Mouse (Mus musculus) forebrain, embryonic 11.5 days (tissue): Measurements from ENCODE around the gene Cntn4. TPM values are rescaled to one million over a fixed set of nuclear protein-coding genes. Genes with fewer than 3 reads are reported as not detected.

ENCODE experiments used
- ATAC-seq: fragments of 200-750 bp; cut with Nextera tagmentation; replicated peaks from 2 replicates; pipeline ENCODE4 v1.8.0; 2017; ENCODE audit warnings: moderate TSS enrichment; ENCODE audit not compliant: low FRiP score
- DNase-seq: peaks from one replicate; pipeline ENCODE4 v3.0.0-alpha.2; 2017; ENCODE audit warnings: low spot score
- H3K27ac ChIP-seq: fragments of 300-500 bp; sonication (generic); 2 replicates; pipeline ENCODE4 v1.5.1; 2014; ENCODE audit warnings: low read depth, low read length
- H3K27me3 ChIP-seq: fragments of 300-500 bp; sonication (generic); 2 replicates; pipeline ENCODE4 v1.6.1; 2014; ENCODE audit warnings: mild to moderate bottlenecking, low read length, mixed read lengths; ENCODE audit not compliant: control insufficient read depth, insufficient read depth
- H3K36me3 ChIP-seq: fragments of 300-500 bp; sonication (generic); 2 replicates; pipeline ENCODE4 v1.6.1; 2014; ENCODE audit warnings: mild to moderate bottlenecking, low read length, moderate library complexity, mixed read lengths; ENCODE audit not compliant: control insufficient read depth, insufficient read depth
- H3K4me1 ChIP-seq: fragments of 300-500 bp; sonication (generic); replicated peaks from 2 replicates; pipeline ENCODE4 v1.6.1; 2014; ENCODE audit warnings: low read length, mixed read lengths; ENCODE audit not compliant: control insufficient read depth, insufficient read depth
- H3K4me2 ChIP-seq: fragments of 300-500 bp; sonication (generic); 2 replicates; pipeline ENCODE4 v1.6.1; 2014; ENCODE audit warnings: low read depth, mild to moderate bottlenecking, low read length, moderate library complexity, mixed read lengths; ENCODE audit not compliant: severe bottlenecking
- H3K4me3 ChIP-seq: fragments of 300-500 bp; sonication (generic); 2 replicates; pipeline ENCODE4 v1.5.1; 2014; ENCODE audit warnings: low read depth, low read length
- H3K9ac ChIP-seq: fragments of 300-500 bp; sonication (generic); 2 replicates; pipeline ENCODE4 v1.6.1; 2014; ENCODE audit warnings: low read length
- H3K9me3 ChIP-seq: fragments of 300-500 bp; sonication (generic); 2 replicates; pipeline ENCODE4 v1.6.1; 2016; ENCODE audit warnings: low read length, mixed read lengths; ENCODE audit not compliant: control insufficient read depth
- WGBS: fragments of 180-500 bp; shearing (Covaris S2); extraction: QIAGEN DNeasy Blood & Tissue Kit; methylation state at CpG from one replicate; pipeline ENCODE4 v1.1.7; 2014; 5-methylcytosine and 5-hydroxymethylcytosine counted together
- polyA plus RNA-seq: library from polyadenylated mRNA; unstranded; fragments of >200 nt; fragmentation: Nextera tagmentation; extraction: Ambion mirVana; gene quantifications from 2 replicates; pipeline ENCODE4 v1.2.1, GENCODE M21; 2014

Gene Cntn4
- polyA plus RNA-seq, 1 experiment from 2014 or later, result 1.5 TPM

DNA sequence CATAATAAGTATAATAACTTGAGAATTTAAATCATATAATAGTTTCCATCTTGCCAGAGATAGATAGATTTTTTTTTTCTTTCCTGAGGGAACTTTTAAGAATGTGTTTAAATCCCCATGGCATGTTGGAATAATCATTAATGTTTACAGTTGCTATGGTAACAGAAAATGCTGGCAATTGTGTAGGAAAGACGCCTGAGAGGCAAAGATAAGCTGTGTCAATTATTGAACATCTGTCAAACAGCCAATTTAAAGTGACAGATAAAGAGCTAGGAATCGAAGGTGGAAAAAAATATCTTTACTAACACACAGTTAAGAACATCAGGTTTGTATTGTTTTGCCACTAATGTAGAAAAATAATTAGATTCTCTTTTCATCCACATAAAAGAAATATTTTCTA lies 788.3 kb downstream of the Cntn4 start:
- no peak overlapping the region for H3K27ac ChIP-seq

DNA sequence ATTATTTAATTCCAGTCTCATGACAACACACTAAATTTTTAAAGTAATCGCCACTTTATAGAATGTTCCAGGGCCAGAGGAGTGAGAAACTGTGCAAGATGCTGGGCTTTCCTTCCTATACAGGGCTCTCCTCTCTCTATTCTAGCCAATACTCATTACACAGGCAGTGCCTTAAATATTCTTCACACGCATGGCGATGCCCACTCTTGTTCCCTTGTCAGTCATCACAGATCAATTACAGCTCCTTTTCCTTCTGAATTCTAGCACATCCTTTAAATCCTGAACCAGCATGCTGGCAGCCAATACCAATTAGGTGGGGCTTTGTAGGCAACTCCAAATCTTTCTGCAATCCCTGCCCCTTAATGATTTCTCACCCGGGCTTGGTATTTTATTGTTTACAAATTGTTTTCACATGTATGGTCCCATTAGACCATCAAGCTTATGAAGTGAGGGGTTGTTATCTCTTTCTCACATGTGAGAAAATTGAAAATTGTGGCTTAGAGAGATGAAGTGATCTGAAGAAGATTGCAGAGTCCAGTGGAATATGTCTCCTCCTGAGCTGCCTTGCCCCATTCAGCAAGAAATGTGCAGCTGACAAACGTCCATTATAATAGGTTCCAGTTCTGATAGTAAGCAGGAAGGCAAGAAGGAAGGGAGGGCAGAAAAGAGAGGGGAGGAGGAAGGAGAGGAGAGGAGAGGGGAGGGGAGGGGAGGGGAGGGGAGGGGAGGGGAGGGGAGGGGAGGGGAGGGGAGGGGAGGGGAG lies 789.0 kb downstream of the Cntn4 start:
- 47% methylated on average over 5 of the region's 5 CpGs for whole genome bisulfite sequencing
- Histone ChIP-seq H3K4me3 (no peak overlapping the region), H3K9me3 (no peaks in the 10 kb centered on the region), H3K9ac (no peak overlapping the region), H3K36me3 (no peaks in the 10 kb centered on the region), H3K4me2 (no peak overlapping the region), H3K27ac (no peak overlapping the region), H3K27me3 (no peaks in the 10 kb centered on the region), H3K4me1 (no peaks in the 10 kb centered on the region)
- DNase-seq, result no peak
- ATAC-seq, result peak; percentile 83

More for the DNA sequence above, 788.3 kb downstream of the Cntn4 start:
- DNase-seq, result no peak
- peak; percentile 21; the same call in 1 of the 2 replicates for ATAC-seq
- no peaks in the 10 kb centered on the region for H3K9me3 ChIP-seq
- H3K9ac ChIP-seq, result no peak overlapping the region
- 25% methylated on average over 2 of the region's 2 CpGs for WGBS
- H3K4me3 ChIP-seq, result no peak overlapping the region
- no peaks in the 10 kb centered on the region for H3K4me1 ChIP-seq
- no peaks in the 10 kb centered on the region for H3K27me3 ChIP-seq
- no peak overlapping the region for H3K4me2 ChIP-seq
- no peaks in the 10 kb centered on the region for H3K36me3 ChIP-seq

DNA sequence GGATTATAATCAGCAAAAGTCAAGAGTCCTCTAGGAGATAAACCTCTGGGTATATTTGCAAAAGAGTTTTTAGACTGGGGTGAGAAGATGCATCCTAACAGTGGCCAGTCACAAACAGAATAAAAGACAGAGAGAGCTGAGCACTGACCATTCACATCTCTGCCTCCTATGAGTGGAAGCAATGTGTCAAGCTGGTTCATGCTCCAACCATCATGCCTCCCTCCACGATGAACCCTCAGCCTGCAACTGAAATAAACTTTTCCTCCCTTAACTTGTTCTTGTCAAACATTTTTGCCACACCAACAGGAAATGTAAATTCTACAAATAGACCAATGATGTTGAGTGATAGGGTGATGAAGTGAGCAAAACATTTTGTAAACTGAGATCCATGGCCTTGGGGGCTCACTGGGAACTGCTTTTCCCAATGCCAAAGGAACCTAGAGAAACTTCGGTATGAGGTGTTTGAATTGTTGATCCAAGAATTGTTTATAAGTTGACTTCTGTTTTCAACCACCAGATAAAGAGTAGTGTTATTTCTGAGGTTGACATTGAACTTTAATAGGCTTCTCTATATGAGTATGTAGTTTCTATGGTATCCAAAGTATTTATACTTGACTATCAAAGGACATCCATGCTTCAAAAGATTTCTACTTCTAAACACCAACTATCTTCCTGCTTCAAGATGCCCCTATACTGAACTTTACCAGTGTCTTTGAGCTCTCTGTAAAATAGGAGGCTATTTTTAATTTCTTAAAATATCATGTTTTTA lies 794.6 kb downstream of the Cntn4 start:
- no peaks in the 10 kb centered on the region for H3K36me3 ChIP-seq
- ATAC-seq (no peak), DNase-seq (no peak)
- H3K9me3 ChIP-seq, result no peaks in the 10 kb centered on the region
- H3K4me3 ChIP-seq, result no peak overlapping the region
- H3K27ac ChIP-seq, result no peak overlapping the region
- H3K4me1 ChIP-seq, result no peaks in the 10 kb centered on the region
- H3K4me2 ChIP-seq, result no peak overlapping the region
- H3K27me3 ChIP-seq, result no peaks in the 10 kb centered on the region
- WGBS, result 83% methylated on average over 2 of the region's 2 CpGs
- no peak overlapping the region for H3K9ac ChIP-seq

DNA sequence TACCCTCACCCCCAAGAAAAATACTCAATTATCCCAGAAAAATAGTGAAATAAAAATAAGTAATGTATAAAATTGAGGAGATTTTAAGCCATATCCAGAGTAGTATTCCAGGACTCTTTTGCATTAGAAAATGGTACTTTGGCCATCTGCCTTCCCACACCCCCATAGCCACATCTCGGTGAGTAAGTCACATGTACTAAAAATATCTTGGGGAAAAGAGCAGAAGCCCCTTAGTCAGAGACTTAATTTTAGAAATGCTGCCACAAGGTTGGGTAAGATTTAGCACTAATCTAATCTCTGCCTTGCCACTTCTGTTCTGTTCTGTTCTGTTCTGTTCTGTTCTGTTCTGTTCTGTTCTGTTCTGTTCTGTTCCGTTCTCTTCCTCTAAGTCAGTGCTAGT lies 796.4 kb downstream of the Cntn4 start:
- H3K27me3 ChIP-seq, result no peaks in the 10 kb centered on the region
- WGBS, result 90% methylated on average over 2 of the region's 2 CpGs
- no peak overlapping the region for H3K9ac ChIP-seq

DNA sequence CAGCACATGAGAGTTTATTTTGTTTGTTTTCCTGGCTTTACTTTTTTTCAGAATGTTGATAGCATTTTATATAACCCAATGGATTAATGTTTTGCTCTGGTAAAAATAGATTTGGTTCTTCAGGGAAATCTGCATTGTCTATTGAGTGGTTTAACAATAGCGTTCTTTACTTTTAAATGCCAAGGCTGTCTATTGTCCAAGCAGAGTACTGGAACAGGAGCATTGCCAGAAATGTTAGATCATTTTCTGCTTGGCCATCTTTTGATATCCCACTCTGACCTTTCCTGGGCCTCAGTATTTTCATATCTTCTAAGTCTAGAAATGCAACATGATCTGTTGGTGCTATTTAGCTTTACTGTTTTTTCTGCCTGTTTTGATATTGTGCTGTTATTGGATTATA lies 804.1 kb downstream of the Cntn4 start:
- no peak overlapping the region for H3K4me2 ChIP-seq
- no peak for DNase-seq
- H3K4me1 ChIP-seq, result no peaks in the 10 kb centered on the region
- no peak overlapping the region for H3K9ac ChIP-seq
- no peak overlapping the region for H3K27ac ChIP-seq
- no peaks in the 10 kb centered on the region for H3K9me3 ChIP-seq
- H3K36me3 ChIP-seq, result no peaks in the 10 kb centered on the region
- H3K4me3 ChIP-seq, result no peak overlapping the region
- no peak for ATAC-seq
- no peaks in the 10 kb centered on the region for H3K27me3 ChIP-seq
- WGBS, result 86% methylated on average over 1 of the region's 1 CpGs

More for the DNA sequence above, 796.4 kb downstream of the Cntn4 start:
- no peak overlapping the region for H3K4me3 ChIP-seq
- ATAC-seq, result no peak
- H3K9me3 ChIP-seq, result no peaks in the 10 kb centered on the region
- H3K4me1 ChIP-seq, result no peaks in the 10 kb centered on the region
- no peak overlapping the region for H3K4me2 ChIP-seq
- no peak overlapping the region for H3K27ac ChIP-seq
- no peak for DNase-seq
- no peaks in the 10 kb centered on the region for H3K36me3 ChIP-seq

DNA sequence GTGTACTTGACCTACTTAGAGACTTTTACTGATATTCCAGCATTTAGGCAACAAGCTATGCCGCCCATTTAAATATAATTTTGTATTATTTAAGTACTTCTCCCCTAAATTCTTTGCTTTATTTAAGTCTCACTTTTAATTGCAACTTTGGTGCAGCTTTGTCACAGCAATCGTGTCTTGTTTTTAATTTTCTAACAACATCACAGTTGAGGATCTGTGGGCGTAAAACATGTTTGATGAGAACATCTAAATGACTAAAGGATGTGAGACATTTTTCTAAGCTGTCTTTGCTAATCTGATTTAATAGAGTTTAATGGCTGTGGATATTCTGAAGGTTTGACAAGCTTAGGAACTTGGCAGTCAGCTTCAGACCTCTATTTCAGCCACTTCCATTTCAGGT lies 818.8 kb downstream of the Cntn4 start:
- Histone ChIP-seq H3K4me2 (no peak overlapping the region), H3K4me1 (no peaks in the 10 kb centered on the region), H3K36me3 (no peaks in the 10 kb centered on the region), H3K4me3 (no peak overlapping the region), H3K27me3 (no peaks in the 10 kb centered on the region), H3K27ac (no peak overlapping the region), H3K9ac (no peak overlapping the region), H3K9me3 (no peaks in the 10 kb centered on the region)
- no peak for ATAC-seq
- DNase-seq, result no peak
- WGBS, result 88% methylated on average over 3 of the region's 3 CpGs

DNA sequence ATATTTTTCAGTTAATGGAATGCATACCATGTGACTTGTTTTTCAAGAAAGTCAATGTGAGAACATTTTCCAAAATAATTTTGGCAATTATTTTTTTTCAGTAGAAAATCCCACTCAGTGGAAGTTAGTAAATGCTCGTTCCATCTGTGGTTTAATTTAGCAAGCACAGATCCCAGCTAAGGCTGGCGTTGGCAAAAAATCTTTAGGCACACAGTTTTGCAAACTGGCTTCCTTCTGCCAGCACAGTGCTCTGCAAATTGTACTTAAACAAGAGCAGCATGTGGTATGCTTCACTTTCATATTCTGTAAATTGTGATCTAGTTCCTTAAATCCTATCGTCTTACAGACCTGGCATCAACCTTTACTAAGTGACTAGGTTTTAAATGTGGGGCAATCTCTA lies 821.7 kb downstream of the Cntn4 start:
- Histone ChIP-seq H3K4me3 (no peak overlapping the region), H3K4me1 (no peaks in the 10 kb centered on the region), H3K27me3 (no peaks in the 10 kb centered on the region), H3K9ac (no peak overlapping the region), H3K4me2 (no peak overlapping the region), H3K27ac (no peak overlapping the region), H3K9me3 (no peaks in the 10 kb centered on the region), H3K36me3 (no peaks in the 10 kb centered on the region)
- ATAC-seq (no peak), DNase-seq (no peak)
- WGBS, result 86% methylated on average over 3 of the region's 3 CpGs

DNA sequence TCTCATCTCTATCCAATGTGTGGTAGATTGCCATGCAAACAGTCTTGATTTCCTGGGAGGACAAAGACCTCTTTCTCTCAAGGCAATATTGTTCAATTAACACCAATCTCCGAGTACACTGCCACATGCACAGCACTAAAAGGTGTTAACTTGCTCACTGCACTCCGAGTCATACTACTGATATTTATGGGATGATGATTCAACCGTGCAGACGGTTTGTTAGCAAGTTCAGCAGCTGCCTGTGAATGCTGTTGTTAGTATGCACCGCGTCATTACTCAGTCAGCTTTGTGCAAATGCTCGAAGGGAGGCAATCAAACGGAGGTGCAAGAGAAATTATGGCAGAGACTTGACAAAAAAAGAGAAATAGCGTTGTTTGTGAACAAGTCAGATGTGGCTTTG lies 826.5 kb downstream of the Cntn4 start:
- no peaks in the 10 kb centered on the region for H3K4me1 ChIP-seq
- H3K36me3 ChIP-seq, result no peaks in the 10 kb centered on the region
- H3K9ac ChIP-seq, result no peak overlapping the region
- ATAC-seq (peak; percentile 33; the same call in 1 of the 2 replicates), DNase-seq (no peak)
- H3K27me3 ChIP-seq, result no peaks in the 10 kb centered on the region
- 67% methylated on average over 9 of the region's 9 CpGs for WGBS
- H3K4me3 ChIP-seq, result no peak overlapping the region
- no peak overlapping the region for H3K4me2 ChIP-seq
- no peaks in the 10 kb centered on the region for H3K9me3 ChIP-seq
- H3K27ac ChIP-seq, result no peak overlapping the region
